Comparison of ENCODE assay signal across 8 mouse cellular contexts in genomic region chr19:42517957-42518619, GRCm38 (mm10). TPM values are rescaled to one million over a fixed set of nuclear protein-coding genes. Genes with fewer than 3 reads are reported as not detected.
DNase-seq lines count a peak whose midpoint lies in the region; ATAC-seq and TF ChIP-seq lines count a peak whose summit lies in the region.

No protein-coding gene starts in this region.

- H3K27me3 ChIP-seq in thymus, adult 2 months (ENCODE audit: control insufficient read depth, insufficient read depth, low read length) = no peaks in the 10 kb centered on the region
- no peaks in the 10 kb centered on the region; the same call in 1 of the 2 replicates for H3K27me3 ChIP-seq in liver, embryonic 11.5 days (replicated peaks; ENCODE audit: control insufficient read depth, insufficient read depth, low read length)

- H3K9ac ChIP-seq in liver, embryonic 11.5 days (ENCODE audit: low read depth, low read length) = 0 out of 2 replicates have a peak overlapping the region, but pooled peaks have one; percentile 17

- ATAC-seq in liver, embryonic 11.5 days (replicated peaks; ENCODE audit: low FRiP score) = no peak

- no peaks in the 10 kb centered on the region for H3K36me3 ChIP-seq in thymus, adult 2 months (ENCODE audit: control insufficient read depth, insufficient read depth, low read length)
- H3K36me3 ChIP-seq in liver, embryonic 11.5 days (ENCODE audit: control insufficient read depth, insufficient read depth, low read length) = no peaks in the 10 kb centered on the region

- no peaks in the 10 kb centered on the region for H3K9me3 ChIP-seq in liver, embryonic 11.5 days (ENCODE audit: control insufficient read depth, low read length)

- TF ChIP-seq CTCF in thymus, adult 2 months (IDR thresholded peaks at IDR 0.05; ENCODE audit: borderline replicate concordance, control insufficient read depth, extremely low read depth, insufficient read depth, low read length, poor library complexity) = no peak

- no peak for TF ChIP-seq POLR2A in thymus, adult 2 months (IDR thresholded peaks at IDR 0.05; ENCODE audit: control insufficient read depth, extremely low read depth, insufficient read depth, low read length, poor library complexity)

- H3K4me3 ChIP-seq in thymus, adult 2 months (ENCODE audit: control insufficient read depth, insufficient read depth, low read length) = peak overlapping the region; percentile 90
- H3K4me3 ChIP-seq in liver, embryonic 11.5 days (ENCODE audit: low read depth, low read length) = peak overlapping the region; percentile 92

- no peak overlapping the region for H3K27ac ChIP-seq in thymus, adult 2 months (ENCODE audit: control insufficient read depth, insufficient read depth, low read length)
- H3K27ac ChIP-seq in liver, embryonic 11.5 days (ENCODE audit: low read depth, low read length) = no peak overlapping the region

- 16% methylated on average over 24 of the region's 24 CpGs for WGBS in thymus, adult 2 months
- WGBS in liver, embryonic 11.5 days = 23% methylated on average over 24 of the region's 24 CpGs

- DNase-seq in cerebellum, adult 11-12 months = peak; percentile 21
- DNase-seq in cerebellum, adult 11 months = no peak
- peak; percentile 19 for DNase-seq in thymus, adult 2 months
- DNase-seq in thymus, adult 18-20 months = no peak
- DNase-seq in liver, embryonic 11.5 days (ENCODE audit: low spot score) = no peak
- peak; percentile 22 for DNase-seq in thymus, postnatal 14 days
- DNase-seq in layer of hippocampus, adult 11-12 months (ENCODE audit: low spot score) = no peak
- DNase-seq in kidney, adult 11 months = no peak

- peaks cover 3% of the 10 kb centered on the region for H3K4me1 ChIP-seq in thymus, adult 2 months (replicated peaks; ENCODE audit: control insufficient read depth, insufficient read depth, low read length)
- H3K4me1 ChIP-seq in liver, embryonic 11.5 days (replicated peaks; ENCODE audit: control insufficient read depth, insufficient read depth, low read length) = peaks cover 12% of the 10 kb centered on the region

- H3K4me2 ChIP-seq in liver, embryonic 11.5 days = peak overlapping the region; percentile 89

RNA-seq across cellular contexts. Expression of gene R3hcc1l, which starts 0.5 kb away (rescaled TPM):
- polyA plus RNA-seq in thymus, adult 2 months (2012; rRNA removed) = 6.3 and 7.7 TPM in 2 replicates
- 20.8 and 25.3 TPM in 2 replicates for polyA plus RNA-seq in liver, embryonic 11.5 days (2014; fragmentation: Nextera tagmentation; extraction: Ambion mirVana)

Comparison
In these comparisons a context has a peak if more than half of its experiments do, and no peak if none do; other contexts are left out.
1. DNase-seq: peak in cerebellum, adult 11-12 months (single experiment), thymus, adult 2 months (single experiment) and thymus, postnatal 14 days (single experiment); none in cerebellum, adult 11 months (single experiment), thymus, adult 18-20 months (0 of 2), liver, embryonic 11.5 days (single experiment), layer of hippocampus, adult 11-12 months (single experiment) and kidney, adult 11 months (single experiment).